Mouse (Mus musculus) heart, embryonic 16.5 days (tissue): Measurements from ENCODE around the gene Ube2e2. TPM values are rescaled to one million over a fixed set of nuclear protein-coding genes. Genes with fewer than 3 reads are reported as not detected.

Experiments used
- ATAC-seq: fragments of 200-750 bp; cut with Nextera tagmentation; replicated peaks from 2 replicates; pipeline ENCODE4 v1.8.0; 2017; ENCODE audit warnings: moderate number of reproducible peaks; ENCODE audit not compliant: insufficient read depth, low FRiP score; ENCODE audit errors: extremely low read depth
- H3K27ac ChIP-seq: fragments of 300-500 bp; sonication (generic); 2 replicates; pipeline ENCODE4 v1.5.1; 2014; ENCODE audit warnings: mild to moderate bottlenecking, low read length, control low read depth, moderate library complexity
- H3K27me3 ChIP-seq: fragments of 300-500 bp; sonication (generic); 2 replicates; pipeline ENCODE4 v1.6.1; 2014; ENCODE audit warnings: low read length, mixed read lengths; ENCODE audit not compliant: control insufficient read depth, insufficient read depth
- H3K36me3 ChIP-seq: fragments of 300-500 bp; sonication (generic); 2 replicates; pipeline ENCODE4 v1.6.1; 2014; ENCODE audit not compliant: control insufficient read depth, insufficient read depth
- H3K4me1 ChIP-seq: fragments of 300-500 bp; sonication (generic); 2 replicates; pipeline ENCODE4 v1.6.1; 2014; ENCODE audit warnings: low read length, mixed read lengths; ENCODE audit not compliant: control insufficient read depth, insufficient read depth
- H3K4me2 ChIP-seq: fragments of 300-500 bp; sonication (generic); 2 replicates; pipeline ENCODE4 v1.6.1; 2014; ENCODE audit warnings: low read depth, mild to moderate bottlenecking, control low read depth, low read length
- H3K4me3 ChIP-seq: fragments of 300-500 bp; sonication (generic); 2 replicates; pipeline ENCODE4 v1.5.1; 2014; ENCODE audit warnings: mild to moderate bottlenecking, control low read depth, low read length
- H3K9ac ChIP-seq: fragments of 300-500 bp; sonication (generic); 2 replicates; pipeline ENCODE4 v1.6.1; 2014; ENCODE audit warnings: low read length, control low read depth
- H3K9me3 ChIP-seq: fragments of 300-500 bp; sonication (generic); replicated peaks from 2 replicates; pipeline ENCODE4 v1.6.1; 2016; ENCODE audit warnings: low read length; ENCODE audit not compliant: control insufficient read depth
- WGBS: fragments of 180-500 bp; shearing (Covaris S2); extraction: QIAGEN DNeasy Blood & Tissue Kit; methylation state at CpG from one replicate; pipeline ENCODE4 v1.1.7; 2014; 5-methylcytosine and 5-hydroxymethylcytosine counted together
- polyA plus RNA-seq: library from polyadenylated mRNA; unstranded; fragments of >200 nt; fragmentation: Nextera tagmentation; extraction: Ambion mirVana; gene quantifications from 2 replicates; pipeline ENCODE4 v1.2.1, GENCODE M21; 2015

Ube2e2 gene
- polyA plus RNA-seq, 1 experiment from 2014 or later: 35.2 TPM

- H3K9ac ChIP-seq: no peak overlapping the region
- peaks cover 3% of the 10 kb centered on the region for H3K4me1 ChIP-seq
- 65% methylated on average over 2 of the region's 2 CpGs for WGBS
- no peak overlapping the region for H3K4me2 ChIP-seq
- H3K27ac ChIP-seq: no peak overlapping the region
- no peaks in the 10 kb centered on the region for H3K27me3 ChIP-seq
- ATAC-seq: no peak
- no peak overlapping the region for H3K4me3 ChIP-seq
- no peaks in the 10 kb centered on the region for H3K36me3 ChIP-seq
- H3K9me3 ChIP-seq: no peaks in the 10 kb centered on the region
These were observed 135.2 kb downstream of the Ube2e2 start for GRCm38 (mm10) chr14:18758595-18759532.

GRCm38 (mm10) chr14:18758003-18758402 lies 136.1 kb downstream of the Ube2e2 start:
- WGBS: 80% methylated on average over 2 of the region's 2 CpGs

GRCm38 (mm10) chr14:18755410-18755809 lies 138.7 kb downstream of the Ube2e2 start:
- Histone ChIP-seq H3K27ac (no peak overlapping the region), H3K4me1 (peaks cover 3% of the 10 kb centered on the region), H3K4me3 (no peak overlapping the region), H3K4me2 (no peak overlapping the region), H3K9ac (no peak overlapping the region), H3K36me3 (no peaks in the 10 kb centered on the region), H3K27me3 (no peaks in the 10 kb centered on the region), H3K9me3 (no peaks in the 10 kb centered on the region)
- 66% methylated on average over 1 of the region's 1 CpGs for WGBS
- ATAC-seq: no peak

More at GRCm38 (mm10) chr14:18758003-18758402, 136.1 kb downstream of the Ube2e2 start:
- H3K27ac ChIP-seq: no peak overlapping the region
- H3K27me3 ChIP-seq: no peaks in the 10 kb centered on the region
- no peak overlapping the region for H3K9ac ChIP-seq
- no peak overlapping the region for H3K4me2 ChIP-seq
- H3K36me3 ChIP-seq: no peaks in the 10 kb centered on the region
- H3K4me3 ChIP-seq: no peak overlapping the region
- ATAC-seq: no peak
- peaks cover 3% of the 10 kb centered on the region for H3K4me1 ChIP-seq
- no peaks in the 10 kb centered on the region for H3K9me3 ChIP-seq

- WGBS: 88% methylated on average over 2 of the region's 2 CpGs
These were observed 139.5 kb downstream of the Ube2e2 start for GRCm38 (mm10) chr14:18754595-18754994.

GRCm38 (mm10) chr14:18754001-18754400 lies 140.1 kb downstream of the Ube2e2 start:
- no peaks in the 10 kb centered on the region for H3K36me3 ChIP-seq
- no peaks in the 10 kb centered on the region for H3K27me3 ChIP-seq
- H3K27ac ChIP-seq: no peak overlapping the region
- no peaks in the 10 kb centered on the region for H3K9me3 ChIP-seq
- no peak overlapping the region for H3K9ac ChIP-seq
- ATAC-seq: no peak
- no peak overlapping the region for H3K4me3 ChIP-seq
- H3K4me1 ChIP-seq: peaks cover 2% of the 10 kb centered on the region
- WGBS: 65% methylated on average over 2 of the region's 2 CpGs
- H3K4me2 ChIP-seq: no peak overlapping the region

More at GRCm38 (mm10) chr14:18754595-18754994, 139.5 kb downstream of the Ube2e2 start:
- no peaks in the 10 kb centered on the region for H3K9me3 ChIP-seq
- no peak for ATAC-seq
- H3K9ac ChIP-seq: no peak overlapping the region
- peaks cover 3% of the 10 kb centered on the region for H3K4me1 ChIP-seq
- no peak overlapping the region for H3K4me2 ChIP-seq
- H3K4me3 ChIP-seq: no peak overlapping the region
- no peak overlapping the region for H3K27ac ChIP-seq
- H3K27me3 ChIP-seq: no peaks in the 10 kb centered on the region
- H3K36me3 ChIP-seq: no peaks in the 10 kb centered on the region

GRCm38 (mm10) chr14:18731154-18731553 lies 162.9 kb downstream of the Ube2e2 start:
- Histone ChIP-seq H3K4me2 (no peak overlapping the region), H3K4me3 (no peak overlapping the region), H3K9me3 (no peaks in the 10 kb centered on the region), H3K27ac (no peak overlapping the region), H3K4me1 (no peaks in the 10 kb centered on the region), H3K36me3 (no peaks in the 10 kb centered on the region), H3K9ac (no peak overlapping the region), H3K27me3 (no peaks in the 10 kb centered on the region)
- WGBS: 62% methylated on average over 4 of the region's 4 CpGs
- no peak for ATAC-seq

- no peak for ATAC-seq
- Histone ChIP-seq H3K27me3 (no peaks in the 10 kb centered on the region), H3K9me3 (no peaks in the 10 kb centered on the region), H3K36me3 (no peaks in the 10 kb centered on the region), H3K4me2 (no peak overlapping the region), H3K27ac (no peak overlapping the region), H3K9ac (no peak overlapping the region), H3K4me3 (no peak overlapping the region), H3K4me1 (no peaks in the 10 kb centered on the region)
- 79% methylated on average over 2 of the region's 2 CpGs for WGBS
These were observed 173.2 kb downstream of the Ube2e2 start for GRCm38 (mm10) chr14:18720601-18721591.

- Histone ChIP-seq H3K9me3 (no peaks in the 10 kb centered on the region), H3K27ac (no peak overlapping the region), H3K9ac (no peak overlapping the region), H3K4me2 (no peak overlapping the region), H3K4me1 (no peaks in the 10 kb centered on the region), H3K4me3 (no peak overlapping the region), H3K36me3 (no peaks in the 10 kb centered on the region), H3K27me3 (no peaks in the 10 kb centered on the region)
- 58% methylated on average over 1 of the region's 1 CpGs for WGBS
- no peak for ATAC-seq
These were observed 177.1 kb downstream of the Ube2e2 start for GRCm38 (mm10) chr14:18716970-18717369.
